Mouse (Mus musculus) frontal cortex, postnatal 36 days (tissue): ENCODE measurements at regions not wholly inside any gene's neighbourhood (a gene's known extent, or its start where the extent isn't known, plus 50 kb on each side); places are given as distances from the start of the nearest gene placed in this dataset.

Experiments
- DNase-seq, 2 experiments: peaks; one replicate each; pipeline ENCODE4 v3.0.0; 2022; ENCODE audit warnings: low spot score in 2 of 2

GRCm38 (mm10) chr15:67301871-67302363, 801.2 kb upstream of the Lrrc6 start:
- no peak for DNase-seq

- DNase-seq, result no peak
Observed at GRCm38 (mm10) chr15:67301024-67301423, 800.3 kb upstream of the Lrrc6 start.

GRCm38 (mm10) chr15:67294797-67295196, 794.1 kb upstream of the Lrrc6 start:
- no peak for DNase-seq

- no peak for DNase-seq
Observed at GRCm38 (mm10) chr15:67289749-67290148, 789.0 kb upstream of the Lrrc6 start.

DNA sequence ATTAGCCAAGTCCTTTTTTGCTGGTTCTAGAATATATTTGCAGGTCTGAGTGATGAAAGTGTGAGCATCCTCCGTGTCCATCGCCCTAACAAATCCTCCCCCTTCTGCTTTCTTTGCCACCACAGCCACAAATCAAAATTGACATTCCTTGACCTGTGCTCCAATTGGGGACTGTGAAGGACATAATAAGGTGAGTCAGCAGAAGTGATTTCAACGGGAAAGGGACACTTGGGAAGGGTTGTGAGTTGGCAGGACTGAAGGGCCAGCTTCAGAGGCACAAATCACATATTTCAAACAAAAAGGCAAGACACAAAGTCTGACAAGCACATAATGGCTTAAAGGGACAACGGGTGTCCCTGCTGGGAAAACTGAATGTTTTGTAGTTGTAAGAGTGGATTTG, 784.2 kb upstream of the Lrrc6 start:
- no peak for DNase-seq

- no peak for DNase-seq
Observed at GRCm38 (mm10) chr15:67283275-67283972, 782.7 kb upstream of the Lrrc6 start.

DNA sequence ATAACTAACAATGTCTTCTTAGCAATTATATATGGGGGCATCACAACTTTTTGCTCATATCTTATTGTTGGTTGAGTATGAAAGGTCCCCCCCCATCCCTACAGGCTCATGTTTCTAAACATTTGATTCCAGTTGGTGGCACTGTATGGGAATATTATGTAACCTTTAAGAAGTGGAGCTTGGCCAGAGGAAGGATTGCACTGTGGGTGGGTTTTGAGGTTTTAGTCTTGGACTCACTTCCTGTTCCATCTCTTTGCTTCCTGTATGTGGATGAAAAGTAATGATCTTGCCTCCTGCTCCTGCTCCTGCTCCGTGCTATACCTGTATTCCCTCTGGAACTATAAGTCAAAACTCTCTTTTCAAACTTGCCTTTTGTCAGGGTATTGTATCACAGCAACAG, 778.2 kb upstream of the Lrrc6 start:
- DNase-seq, result no peak

GRCm38 (mm10) chr15:67275058-67275457, 774.3 kb upstream of the Lrrc6 start:
- no peak for DNase-seq

DNA sequence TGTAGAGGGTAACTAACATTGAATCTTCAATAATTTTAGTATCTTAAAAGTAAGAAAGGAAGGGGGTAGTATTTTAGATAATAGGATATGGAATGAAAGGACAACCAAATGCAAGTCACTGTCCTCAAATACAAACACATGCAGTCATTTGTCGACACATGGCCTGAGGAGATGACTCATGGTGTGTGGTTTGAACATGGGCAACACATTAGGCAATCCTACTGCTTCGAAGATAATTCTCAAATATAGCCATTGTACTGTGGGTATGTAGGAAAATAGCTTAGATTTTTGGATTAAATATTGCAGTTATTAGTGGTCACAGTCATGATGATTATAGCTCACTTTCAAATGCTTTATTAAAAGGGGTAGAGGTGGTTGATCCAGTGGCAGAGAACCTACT, 771.7 kb upstream of the Lrrc6 start:
- no peak for DNase-seq

DNA sequence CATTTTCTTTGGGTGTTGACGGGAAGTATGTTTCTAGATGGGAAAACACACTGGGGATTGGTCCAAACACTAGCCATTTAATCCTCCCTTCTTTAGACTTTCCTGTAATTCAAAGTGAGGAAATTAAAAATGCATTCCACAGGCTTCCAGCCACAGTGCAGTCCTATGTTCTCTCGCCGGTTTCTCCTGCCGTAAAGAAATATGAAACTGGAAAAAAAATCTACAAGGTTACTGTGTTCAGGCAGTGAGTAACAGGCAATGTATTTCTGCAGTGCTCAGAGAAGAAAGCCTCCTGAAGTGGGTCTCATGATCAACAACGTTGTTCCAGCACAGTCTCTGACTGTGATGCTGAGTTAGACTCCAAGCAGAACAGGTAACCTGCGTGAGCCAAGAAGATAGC, 763.0 kb upstream of the Lrrc6 start:
- no peak for DNase-seq

DNA sequence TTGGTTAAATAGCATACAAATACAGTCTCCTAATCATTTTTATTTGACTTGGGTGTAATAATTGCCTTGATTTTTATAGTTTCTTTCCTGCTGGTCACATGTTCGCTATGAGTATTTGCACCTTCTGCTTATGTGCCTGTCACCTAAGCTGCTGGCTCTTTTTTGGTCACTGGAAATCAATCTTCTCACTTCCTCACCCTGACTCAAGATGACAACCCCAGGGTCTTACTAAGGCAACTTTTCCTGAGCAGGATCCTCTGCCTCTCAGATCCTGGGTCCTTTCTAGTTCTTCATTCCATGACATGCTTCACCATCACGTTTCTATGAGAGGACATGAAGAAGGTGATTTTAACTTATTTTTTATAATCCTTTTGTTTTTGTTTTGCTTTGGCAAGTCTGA, 762.6 kb upstream of the Lrrc6 start:
- DNase-seq, result no peak

GRCm38 (mm10) chr15:67262269-67262668, 761.6 kb upstream of the Lrrc6 start:
- no peak for DNase-seq

GRCm38 (mm10) chr15:67260666-67261065, 760.0 kb upstream of the Lrrc6 start:
- no peak for DNase-seq

DNA sequence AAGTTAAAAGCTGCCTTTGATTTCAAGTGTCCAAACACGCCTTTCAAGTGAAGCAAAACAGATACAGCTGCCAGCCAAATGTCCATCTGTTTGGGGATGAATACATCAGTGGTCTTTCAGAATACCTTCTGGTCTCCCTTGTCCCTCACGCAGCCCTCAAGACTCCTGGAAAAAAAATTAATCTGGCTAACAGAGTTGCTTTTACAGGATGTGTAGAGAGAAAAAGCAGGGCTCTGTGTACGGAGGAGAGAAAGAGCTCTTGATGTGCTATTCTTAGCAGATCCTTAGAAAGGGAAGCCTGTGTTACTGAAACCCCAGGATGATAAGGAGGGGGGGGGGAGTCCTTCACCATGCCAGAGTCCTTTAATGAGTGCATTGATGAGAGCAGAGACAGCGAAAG, 748.4 kb upstream of the Lrrc6 start:
- no peak for DNase-seq

- DNase-seq, result no peak
Observed at GRCm38 (mm10) chr15:67248471-67248870, 747.8 kb upstream of the Lrrc6 start.

DNA sequence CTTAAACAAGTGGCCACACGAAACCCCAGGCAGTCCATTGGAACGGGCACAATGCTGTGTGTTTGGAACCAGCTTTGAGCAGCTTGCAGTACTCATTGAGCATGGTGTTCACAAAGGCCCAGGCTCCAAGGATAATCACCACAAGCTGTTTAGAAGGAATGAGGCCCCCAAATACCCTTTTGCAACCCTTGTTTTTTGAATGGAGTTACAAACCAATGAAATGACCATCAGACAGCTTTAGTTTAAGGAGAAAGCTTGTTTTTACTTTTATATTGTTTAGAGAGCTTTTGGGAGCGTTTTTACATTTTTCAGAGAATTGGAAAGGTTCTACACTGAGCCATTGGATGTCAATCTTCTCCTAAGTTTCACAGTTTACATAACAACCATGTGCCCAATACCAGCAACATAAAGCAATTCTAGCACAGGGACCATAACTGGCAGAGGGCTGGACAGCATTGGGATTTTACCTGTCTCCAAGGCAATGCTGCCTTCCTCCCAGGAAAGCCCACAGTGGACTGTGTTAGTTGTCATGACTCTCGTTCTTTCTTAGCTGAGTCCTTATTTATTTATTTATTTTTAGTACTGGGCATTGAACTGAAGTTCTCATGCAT, 745.1 kb upstream of the Lrrc6 start:
- DNase-seq, result no peak

- DNase-seq, result no peak
Observed at GRCm38 (mm10) chr15:67244908-67245657, 744.4 kb upstream of the Lrrc6 start.

DNA sequence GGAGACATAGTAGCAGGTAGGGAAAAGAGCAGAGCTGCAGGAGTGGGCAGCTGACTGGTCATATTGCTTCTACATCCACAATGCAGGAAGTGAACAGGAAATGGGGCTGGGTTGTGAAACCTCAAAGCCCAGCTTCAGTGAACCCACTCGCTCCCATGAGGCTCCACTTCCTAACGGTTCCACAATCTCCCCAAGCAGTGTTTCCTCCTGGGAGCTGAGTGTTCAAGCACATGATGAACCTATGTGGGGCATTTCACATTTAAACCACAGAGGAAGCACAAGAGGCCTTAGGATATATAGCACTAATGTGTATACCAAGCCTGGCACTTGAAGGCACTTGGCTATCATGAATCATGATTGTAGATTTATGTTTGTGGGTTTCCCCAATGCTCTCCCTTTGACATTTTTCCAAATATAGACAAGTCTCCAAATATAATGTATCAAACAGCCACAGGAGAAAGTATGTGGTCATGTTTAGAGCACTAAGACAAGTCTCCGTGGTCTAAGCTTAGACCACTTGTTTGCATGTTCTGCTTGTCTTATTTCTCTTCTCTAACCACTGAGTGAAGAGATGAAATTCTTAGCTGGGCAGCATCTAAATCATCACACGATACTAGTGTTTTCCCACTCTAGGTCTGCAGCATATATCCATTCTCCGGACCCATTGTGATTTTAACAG, 734.5 kb upstream of the Lrrc6 start:
- DNase-seq, result no peak

- DNase-seq, result no peak
Observed at GRCm38 (mm10) chr15:67229359-67229758, 728.6 kb upstream of the Lrrc6 start.

GRCm38 (mm10) chr15:67228633-67229032, 727.9 kb upstream of the Lrrc6 start:
- no peak for DNase-seq

GRCm38 (mm10) chr15:67227456-67228164, 726.9 kb upstream of the Lrrc6 start:
- no peak for DNase-seq

DNA sequence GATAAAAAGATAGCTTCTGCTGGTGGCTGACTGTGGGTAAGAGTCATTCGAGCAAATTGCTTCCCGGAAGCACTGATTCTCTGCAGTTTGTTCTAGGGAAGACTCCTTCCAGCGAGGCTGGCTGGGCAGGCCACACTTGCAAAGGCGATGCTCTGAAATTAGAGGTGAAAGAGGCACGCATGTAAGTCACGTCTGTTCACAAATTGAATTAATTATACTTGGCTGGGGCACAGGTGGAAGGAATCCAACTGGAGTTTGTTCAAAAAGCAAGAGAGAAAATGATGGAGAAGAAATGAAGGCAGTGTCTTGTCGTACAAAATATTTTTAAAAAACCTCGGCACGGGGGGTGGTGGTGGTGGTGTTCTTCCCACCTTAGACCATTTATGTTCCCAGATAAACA, 726.2 kb upstream of the Lrrc6 start:
- no peak for DNase-seq
